Mouse (Mus musculus): ENCODE measurements around the gene Lrrc72.

DNA sequence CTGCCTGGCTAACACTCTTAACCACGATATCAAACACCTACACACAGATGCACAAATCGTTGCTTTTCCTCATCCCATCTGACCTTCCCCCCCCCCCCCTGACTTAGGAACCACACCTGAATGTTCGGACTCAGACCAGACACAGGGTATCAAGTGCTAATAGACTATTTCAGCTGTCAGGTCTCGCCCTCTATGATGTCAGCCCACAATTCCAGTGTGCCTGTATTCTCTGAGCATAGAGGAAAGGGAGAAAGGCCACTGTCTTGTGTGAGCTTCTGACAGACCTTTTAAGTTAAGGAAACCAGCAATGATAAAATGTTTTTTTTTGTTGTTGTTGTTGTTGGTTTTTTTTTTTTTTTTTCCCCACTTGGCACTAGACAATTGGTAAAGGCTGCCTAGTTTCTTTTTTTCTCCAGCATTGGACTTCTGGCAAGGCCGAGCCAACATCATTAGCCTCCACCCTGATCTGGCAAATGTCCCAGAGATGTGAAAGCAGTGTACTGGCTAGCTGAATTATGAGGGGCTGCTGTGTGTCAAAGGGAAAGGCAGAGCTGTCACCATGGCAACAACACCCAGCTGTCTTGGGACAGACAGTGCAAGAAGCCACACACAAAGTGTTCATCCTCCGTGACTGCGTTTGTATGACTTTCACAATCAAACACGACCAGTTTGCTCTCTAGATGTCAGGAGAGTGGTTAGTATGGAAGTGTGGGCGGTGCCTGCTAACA is 46.0 kb downstream of the Lrrc72 start:
- TF ChIP-seq CTCF (IDR thresholded peaks at IDR 0.05; ENCODE audit: borderline replicate concordance, extremely low read depth, insufficient read depth, insufficient read length) = no peak
- no peak for TF ChIP-seq POLR2A (IDR thresholded peaks at IDR 0.05; ENCODE audit: borderline replicate concordance, extremely low read depth, insufficient read depth, insufficient read length, poor library complexity, severe bottlenecking)
